Mouse (Mus musculus): ENCODE measurements at regions not wholly inside any gene's neighbourhood (a gene's known extent, or its start where the extent isn't known, plus 50 kb on each side); places are given as distances from the start of the nearest gene placed in this dataset.
A peak's percentile ranks its signal among the peaks of the same experiment; 100 is the strongest.

- WGBS = 86% methylated on average over 7 of the region's 7 CpGs
- Histone ChIP-seq H3K36me3 (ENCODE audit: insufficient read depth) (no peaks in the 10 kb centered on the region), H3K27me3 (ENCODE audit: insufficient read depth, low read length) (no peaks in the 10 kb centered on the region), H3K27ac (ENCODE audit: low read depth, low read length) (no peak overlapping the region), H3K4me1 (ENCODE audit: insufficient read depth) (no peaks in the 10 kb centered on the region), H3K4me3 (ENCODE audit: low read depth, low read length) (no peak overlapping the region), H3K9ac (no peak overlapping the region), H3K4me2 (ENCODE audit: low read depth) (no peak overlapping the region), H3K9me3 (ENCODE audit: low read length) (no peaks in the 10 kb centered on the region)
- DNase-seq (no peak), ATAC-seq (no peak)
- no peak for TF ChIP-seq CTCF (IDR thresholded peaks at IDR 0.05; ENCODE audit: low read depth)
Measured at GRCm38 (mm10) chr1:75660336-75661100, 114.5 kb downstream of the Slc4a3 start.

GRCm38 (mm10) chr1:75662141-75662990 is 116.3 kb downstream of the Slc4a3 start:
- Histone ChIP-seq H3K9ac (no peak overlapping the region), H3K27me3 (ENCODE audit: insufficient read depth, low read length) (no peaks in the 10 kb centered on the region), H3K4me2 (ENCODE audit: low read depth) (no peak overlapping the region), H3K4me1 (ENCODE audit: insufficient read depth) (no peaks in the 10 kb centered on the region), H3K27ac (ENCODE audit: low read depth, low read length) (no peak overlapping the region), H3K4me3 (ENCODE audit: low read depth, low read length) (no peak overlapping the region), H3K36me3 (ENCODE audit: insufficient read depth) (no peaks in the 10 kb centered on the region), H3K9me3 (ENCODE audit: low read length) (no peaks in the 10 kb centered on the region)
- TF ChIP-seq CTCF (IDR thresholded peaks at IDR 0.05; ENCODE audit: low read depth) = no peak
- ATAC-seq (0 out of 2 replicates have a peak, but pooled peaks have one; percentile 8), DNase-seq (no peak)
- WGBS = 21% methylated on average over 17 of the region's 17 CpGs

DNA sequence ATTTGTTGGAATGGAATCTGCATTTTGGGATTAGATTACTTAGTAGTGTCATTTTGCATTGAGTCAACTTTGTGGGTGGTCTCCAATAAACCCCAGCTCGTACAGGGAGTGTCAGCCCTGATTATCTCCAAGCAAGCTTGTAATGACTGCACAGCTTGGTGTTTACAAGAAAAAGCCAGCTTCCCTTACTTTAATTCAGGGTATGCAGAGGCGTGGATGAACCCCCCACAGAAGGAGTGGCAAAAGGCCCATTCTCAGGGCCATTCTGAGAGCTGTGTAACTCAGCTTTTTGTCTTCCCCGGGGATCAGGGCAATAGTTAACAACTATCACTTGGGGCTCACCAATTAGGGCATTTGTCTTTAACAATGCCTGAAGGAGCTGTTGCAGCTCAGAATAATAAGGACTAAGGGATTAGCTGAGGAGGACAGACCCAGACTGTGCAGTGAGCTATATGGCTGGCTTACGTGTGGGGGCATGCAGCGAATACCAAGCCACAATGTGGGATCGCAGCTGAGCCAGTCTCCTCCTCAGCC is 121.7 kb downstream of the Slc4a3 start:
- Histone ChIP-seq H3K4me3 (ENCODE audit: low read depth, low read length) (no peak overlapping the region), H3K4me1 (ENCODE audit: insufficient read depth) (no peaks in the 10 kb centered on the region), H3K9me3 (ENCODE audit: low read length) (no peaks in the 10 kb centered on the region), H3K27me3 (ENCODE audit: insufficient read depth, low read length) (no peaks in the 10 kb centered on the region), H3K9ac (no peak overlapping the region), H3K4me2 (ENCODE audit: low read depth) (no peak overlapping the region), H3K36me3 (ENCODE audit: insufficient read depth) (no peaks in the 10 kb centered on the region), H3K27ac (ENCODE audit: low read depth, low read length) (no peak overlapping the region)
- DNase-seq (no peak), ATAC-seq (peak; percentile 27; the same call in 1 of the 2 replicates)
- WGBS = 16% methylated on average over 6 of the region's 6 CpGs
- TF ChIP-seq CTCF (IDR thresholded peaks at IDR 0.05; ENCODE audit: low read depth) = no peak

GRCm38 (mm10) chr1:75676295-75676694 is 130.2 kb downstream of the Slc4a3 start:
- peak; percentile 35 for DNase-seq
- no peak overlapping the region for H3K4me3 ChIP-seq (ENCODE audit: low read depth, low read length)
- no peak overlapping the region for H3K4me2 ChIP-seq (ENCODE audit: low read depth)
- H3K27ac ChIP-seq (ENCODE audit: low read depth, low read length) = no peak overlapping the region
- H3K9ac ChIP-seq = no peak overlapping the region
- peak; percentile 53; the same call in 1 of the 2 replicates for ATAC-seq
- H3K36me3 ChIP-seq (ENCODE audit: insufficient read depth) = no peaks in the 10 kb centered on the region
- H3K9me3 ChIP-seq (ENCODE audit: low read length) = no peaks in the 10 kb centered on the region
- 73% methylated on average over 4 of the region's 4 CpGs for WGBS
- H3K27me3 ChIP-seq (ENCODE audit: insufficient read depth, low read length) = no peaks in the 10 kb centered on the region
- no peak for TF ChIP-seq CTCF (IDR thresholded peaks at IDR 0.05; ENCODE audit: low read depth)
- 0 out of 2 replicates have a peak, but pooled peaks cover 4% of the 10 kb centered on the region for H3K4me1 ChIP-seq (ENCODE audit: insufficient read depth)

- Histone ChIP-seq H3K27ac (ENCODE audit: low read depth, low read length) (no peak overlapping the region), H3K36me3 (ENCODE audit: insufficient read depth) (no peaks in the 10 kb centered on the region), H3K4me3 (ENCODE audit: low read depth, low read length) (no peak overlapping the region), H3K27me3 (ENCODE audit: insufficient read depth, low read length) (no peaks in the 10 kb centered on the region), H3K9ac (no peak overlapping the region), H3K9me3 (ENCODE audit: low read length) (no peaks in the 10 kb centered on the region), H3K4me2 (ENCODE audit: low read depth) (no peak overlapping the region), H3K4me1 (ENCODE audit: insufficient read depth) (0 out of 2 replicates have a peak, but pooled peaks cover 4% of the 10 kb centered on the region)
- ATAC-seq (no peak), DNase-seq (no peak)
- no peak for TF ChIP-seq CTCF (IDR thresholded peaks at IDR 0.05; ENCODE audit: low read depth)
- WGBS = 70% methylated on average over 5 of the region's 5 CpGs
Measured at GRCm38 (mm10) chr1:75677695-75678094, 131.6 kb downstream of the Slc4a3 start.

GRCm38 (mm10) chr1:75678279-75678678 is 132.2 kb downstream of the Slc4a3 start:
- no peak for ATAC-seq
- no peaks in the 10 kb centered on the region for H3K27me3 ChIP-seq (ENCODE audit: insufficient read depth, low read length)
- no peak overlapping the region for H3K9ac ChIP-seq
- H3K4me3 ChIP-seq (ENCODE audit: low read depth, low read length) = no peak overlapping the region
- H3K36me3 ChIP-seq (ENCODE audit: insufficient read depth) = no peaks in the 10 kb centered on the region
- H3K4me2 ChIP-seq (ENCODE audit: low read depth) = no peak overlapping the region
- WGBS = 17% methylated on average over 4 of the region's 4 CpGs
- 0 out of 2 replicates have a peak, but pooled peaks cover 4% of the 10 kb centered on the region for H3K4me1 ChIP-seq (ENCODE audit: insufficient read depth)
- no peaks in the 10 kb centered on the region for H3K9me3 ChIP-seq (ENCODE audit: low read length)
- TF ChIP-seq CTCF (IDR thresholded peaks at IDR 0.05; ENCODE audit: low read depth) = no peak
- no peak for DNase-seq
- no peak overlapping the region for H3K27ac ChIP-seq (ENCODE audit: low read depth, low read length)

All from forebrain, postnatal 0 days (tissue).